Comparison of ENCODE assay signal across 17 mouse cellular contexts in the genomic region with DNA sequence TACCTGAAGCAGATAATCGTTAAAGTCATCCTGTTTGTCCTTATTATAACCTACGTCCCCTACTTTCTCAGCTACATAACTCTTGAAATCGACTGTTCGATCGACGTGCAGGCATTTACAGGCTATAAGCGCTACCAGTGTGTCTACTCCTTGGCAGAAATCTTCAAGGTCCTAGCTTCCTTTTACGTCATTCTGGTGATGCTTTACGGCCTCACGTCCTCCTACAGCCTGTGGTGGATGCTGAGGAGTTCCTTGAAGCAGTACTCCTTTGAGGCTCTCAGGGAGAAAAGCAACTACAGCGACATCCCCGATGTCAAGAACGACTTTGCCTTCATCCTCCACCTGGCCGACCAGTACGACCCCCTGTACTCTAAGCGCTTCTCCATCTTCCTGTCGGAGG.
"Had no signal": no experiment of that assay in that cellular context is flagged by ENCODE, and none has a peak within 500 bp of the region (broad histone marks: within the 10 kb centered on the region; RNA-seq: fewer than 3 reads in every experiment).

No protein-coding gene starts in this region.

- H3K27me3 ChIP-seq: liver, embryonic 15.5 days; lung, embryonic 15.5 days; megakaryocyte, embryonic 14.5 days; midbrain, embryonic 13.5 days; midbrain, embryonic 15.5 days; neural tube, embryonic 12.5 days; stomach, embryonic 15.5 days had no signal

- H3K4me1 ChIP-seq: liver, embryonic 15.5 days; lung, embryonic 15.5 days; midbrain, embryonic 13.5 days; midbrain, embryonic 15.5 days; neural tube, embryonic 12.5 days; stomach, embryonic 15.5 days had no signal

- H3K4me3 ChIP-seq: liver, embryonic 15.5 days; lung, embryonic 15.5 days; megakaryocyte, embryonic 14.5 days; midbrain, embryonic 13.5 days; midbrain, embryonic 15.5 days; neural tube, embryonic 12.5 days; stomach, embryonic 15.5 days had no signal

- H3K27ac ChIP-seq: liver, embryonic 15.5 days; lung, embryonic 15.5 days; macrophage; midbrain, embryonic 13.5 days; midbrain, embryonic 15.5 days; neural tube, embryonic 12.5 days; stomach, embryonic 15.5 days; stomach, postnatal 0 days had no signal

- H3K9me3 ChIP-seq: liver, embryonic 15.5 days; lung, embryonic 15.5 days; midbrain, embryonic 13.5 days; midbrain, embryonic 15.5 days; neural tube, embryonic 12.5 days; stomach, embryonic 15.5 days had no signal

- DNase-seq: liver, postnatal 0 days; lung, adult 2 months; lung, postnatal 14 days; lung, postnatal 36 days; right cerebral cortex, postnatal 14 days; thymus, adult 18-20 months; thymus, postnatal 14 days; thymus, postnatal 36 days had no signal
